Comparison of ENCODE assay signal across 13 mouse cellular contexts in genomic region chr12:29547755-29548154, GRCm38 (mm10). TPM values are rescaled to one million over a fixed set of nuclear protein-coding genes. Genes with fewer than 3 reads are reported as not detected.
DNase-seq lines count a peak whose midpoint lies in the region; ATAC-seq and TF ChIP-seq lines count a peak whose summit lies in the region.
"Had no signal": no experiment of that assay in that cellular context is flagged by ENCODE, and none has a peak within 500 bp of the region (broad histone marks: within the 10 kb centered on the region; RNA-seq: fewer than 3 reads in every experiment).

No protein-coding gene starts in this region.

- no peak for TF ChIP-seq POLR2A in cortical plate, adult 2 months (IDR thresholded peaks at IDR 0.05; ENCODE audit: extremely low read depth, insufficient read depth, low read length)

- peak; percentile 28 to 34 for DNase-seq in heart, postnatal 10 days
- no peak for DNase-seq in heart, adult 9 months (ENCODE audit: low spot score in 2 of 2)
- DNase-seq in layer of hippocampus, adult 8-10 months (ENCODE audit: low spot score in 2 of 2), result peak; percentile 68 to 79
- DNase-seq in liver, result no peak
- no peak for DNase-seq in embryo, embryonic 9.5 days (ENCODE audit: extremely low spot score)
- DNase-seq: gastrocnemius, postnatal 14 days; lung, embryonic 14.5 days had no signal

- ATAC-seq in cerebellum, adult (ENCODE audit: insufficient number of reproducible peaks, low FRiP score, low TSS enrichment), result peak; percentile 79
- ATAC-seq in erythroid progenitor cell, adult 5-6 weeks (replicated peaks; ENCODE audit: low FRiP score, poor library complexity, severe bottlenecking), result no peak
- ATAC-seq: Patski had no signal

- intact Hi-C loops in heart, postnatal 10 days (cut with DNase I), result no loop called here

- H3K4me3 ChIP-seq in cortical plate, adult 2 months (ENCODE audit: insufficient read depth, low read length), result no peak overlapping the region
- H3K4me3 ChIP-seq: embryonic facial prominence, embryonic 13.5 days had no signal

- TF ChIP-seq CTCF in cortical plate, adult 2 months (IDR thresholded peaks at IDR 0.05; ENCODE audit: extremely low read depth, insufficient read depth, low read length), result no peak

- peaks cover 24% of the 10 kb centered on the region for H3K4me1 ChIP-seq in cortical plate, adult 2 months (ENCODE audit: control insufficient read depth, insufficient read depth, low read length)
- H3K4me1 ChIP-seq: embryonic facial prominence, embryonic 13.5 days had no signal

- peak overlapping the region; percentile 9; the same call in 1 of the 2 replicates for H3K27ac ChIP-seq in cortical plate, adult 2 months (ENCODE audit: insufficient read depth, low read length)
- H3K27ac ChIP-seq: embryonic facial prominence, embryonic 13.5 days had no signal

RNA-seq across cellular contexts. Expression of gene Myt1l, which starts 19.6 kb away (rescaled TPM):
- total RNA-seq in heart, postnatal 10 days (2021), result under 1 TPM in 1 of 2 experiments, not detected in 1; 0.31 TPM
- polyA plus RNA-seq in cortical plate, adult 2 months (2012; rRNA removed), result 71.5 and 74.1 TPM in 2 replicates
- total RNA-seq in layer of hippocampus, adult 8-10 months (2022), result 100 to 1,000 TPM; 184 to 212 (median 200) TPM
- total RNA-seq in erythroid progenitor cell, adult 5-6 weeks (2015; ENCODE audit: low replicate concordance), result not detected in 2 replicates
- total RNA-seq in erythroid progenitor cell, adult 5-6 weeks (2017; ENCODE audit: low replicate concordance), result 1.4 TPM in 1 of 2 replicates, not detected in the other
- total RNA-seq: gastrocnemius, postnatal 14 days; heart, postnatal 14 days had no signal
- polyA plus RNA-seq: lung, embryonic 14.5 days had no signal

Comparison
In these comparisons a context has a peak if more than half of its experiments do, and no peak if none do; other contexts are left out.
1. DNase-seq: peak in heart, postnatal 10 days (2 of 2) and layer of hippocampus, adult 8-10 months (2 of 2); none in heart, adult 9 months (0 of 2), liver (single experiment) and embryo, embryonic 9.5 days (single experiment).
2. RNA of gene Myt1l, which starts 19.6 kb away (total RNA-seq): 184 to 212 TPM in layer of hippocampus, adult 8-10 months; 1.4 TPM in erythroid progenitor cell, adult 5-6 weeks and 0.31 TPM in heart, postnatal 10 days; every median in the first group is over 10 times any median in the second.